8 mouse cellular contexts compared by ENCODE assay signal in genomic region chr12:112723445-112723844, GRCm38 (mm10). TPM values are rescaled to one million over a fixed set of nuclear protein-coding genes. Genes with fewer than 3 reads are reported as not detected.
DNase-seq lines count a peak whose midpoint lies in the region; ATAC-seq and TF ChIP-seq lines count a peak whose summit lies in the region.

No protein-coding gene starts in this region.

- no peak for TF ChIP-seq CTCF in MEL (IDR thresholded peaks at IDR 0.05 in 2 of 3, conservative IDR thresholded peaks at IDR 0.05 in 1 of 3; ENCODE audit: control insufficient read depth in 1 of 3, insufficient read depth in 1 of 3, low read depth in 2 of 3, low read length in 3 of 3, poor library complexity in 1 of 3, severe bottlenecking in 1 of 3)

- peaks cover 5% of the 10 kb centered on the region; the same call in 1 of the 2 replicates for H3K4me1 ChIP-seq in heart, embryonic 11.5 days (ENCODE audit: control insufficient read depth, insufficient read depth, low read length)
- peaks cover 0 to 14% of the 10 kb centered on the region in 2 experiments; a peak in 3 of 4 replicates for H3K4me1 ChIP-seq in MEL (ENCODE audit: control insufficient read depth in 1 of 2, insufficient read depth in 2 of 2, low read length in 2 of 2)
- peaks cover 29% of the 10 kb centered on the region for H3K4me1 ChIP-seq in hindbrain, embryonic 10.5 days (replicated peaks)
- peaks cover 9% of the 10 kb centered on the region for H3K4me1 ChIP-seq in midbrain, embryonic 11.5 days (ENCODE audit: control insufficient read depth, insufficient read depth, low read length)

- no peaks in the 10 kb centered on the region for H3K36me3 ChIP-seq in heart, embryonic 11.5 days (ENCODE audit: control insufficient read depth, insufficient read depth, low read length)
- H3K36me3 ChIP-seq in MEL (ENCODE audit: control insufficient read depth in 1 of 2, insufficient read depth in 2 of 2, low read length in 2 of 2), result 0 out of 4 replicates have a peak, but pooled peaks cover 0 to 2% of the 10 kb centered on the region in 2 experiments
- H3K36me3 ChIP-seq in hindbrain, embryonic 10.5 days, result 0 out of 2 replicates have a peak, but pooled peaks cover 4% of the 10 kb centered on the region
- no peaks in the 10 kb centered on the region for H3K36me3 ChIP-seq in midbrain, embryonic 11.5 days (ENCODE audit: control insufficient read depth, insufficient read depth, low read length)

- no peak overlapping the region for H3K9ac ChIP-seq in heart, embryonic 11.5 days (ENCODE audit: low read depth, low read length)
- H3K9ac ChIP-seq in MEL (ENCODE audit: control insufficient read depth, low read depth, low read length, poor library complexity, severe bottlenecking), result no peak overlapping the region
- no peak overlapping the region for H3K9ac ChIP-seq in midbrain, embryonic 11.5 days (ENCODE audit: low read length)

- WGBS in heart, embryonic 11.5 days (ENCODE audit: insufficient replicate concordance), result 86% methylated on average over 6 of the region's 6 CpGs
- 82% methylated on average over 6 of the region's 6 CpGs for WGBS in hindbrain, embryonic 10.5 days
- WGBS in midbrain, embryonic 11.5 days, result 88% methylated on average over 6 of the region's 6 CpGs

- H3K4me2 ChIP-seq in heart, embryonic 11.5 days, result peak overlapping the region; percentile 99; the same call in 1 of the 2 replicates
- H3K4me2 ChIP-seq in midbrain, embryonic 11.5 days, result peak overlapping the region; percentile 100; the same call in 1 of the 2 replicates

- no peaks in the 10 kb centered on the region; the same call in 1 of the 2 replicates for H3K79me2 ChIP-seq in MEL (ENCODE audit: control insufficient read depth, insufficient read depth, low read length, poor library complexity)

- no peak overlapping the region for H3K4me3 ChIP-seq in heart, embryonic 11.5 days (ENCODE audit: low read depth, low read length)
- H3K4me3 ChIP-seq in MEL (ENCODE audit: control insufficient read depth in 1 of 2, insufficient read depth in 1 of 2, low read depth in 2 of 2, low read length in 2 of 2), result no peak overlapping the region
- H3K4me3 ChIP-seq in hindbrain, embryonic 10.5 days, result peak overlapping the region; percentile 87; the same call in 1 of the 2 replicates
- no peak overlapping the region for H3K4me3 ChIP-seq in midbrain, embryonic 11.5 days (ENCODE audit: low read depth, low read length)

- no peak for TF ChIP-seq EP300 in MEL (IDR thresholded peaks at IDR 0.05; ENCODE audit: low read depth in 1 of 2, low read length in 2 of 2)

- no peak for DNase-seq in heart, adult 8-10 months (ENCODE audit: low spot score)
- DNase-seq in MEL (ENCODE audit: low read depth, low spot score), result no peak
- DNase-seq in hindbrain, embryonic 10.5 days (ENCODE audit: low spot score), result no peak
- DNase-seq in midbrain, embryonic 11.5 days (ENCODE audit: low spot score, missing footprints), result peak; percentile 86
- DNase-seq in adrenal gland, adult 18-20 months (ENCODE audit: low spot score in 2 of 2), result no peak
- no peak for DNase-seq in right cerebral cortex, adult 2 months (ENCODE audit: low spot score in 2 of 2)

- H3K27ac ChIP-seq in heart, embryonic 11.5 days (ENCODE audit: low read depth, low read length), result no peak overlapping the region
- no peak overlapping the region for H3K27ac ChIP-seq in MEL (ENCODE audit: control insufficient read depth, low read depth, low read length)
- H3K27ac ChIP-seq in hindbrain, embryonic 10.5 days, result no peak overlapping the region
- no peak overlapping the region for H3K27ac ChIP-seq in midbrain, embryonic 11.5 days (ENCODE audit: low read depth, low read length)

- no peak for TF ChIP-seq POLR2A in MEL (IDR thresholded peaks at IDR 0.05; ENCODE audit: control insufficient read depth in 1 of 2, insufficient read depth in 1 of 2, low read depth in 1 of 2, low read length in 2 of 2, poor library complexity in 1 of 2)

- H3K9me3 ChIP-seq in heart, embryonic 11.5 days (replicated peaks; ENCODE audit: control insufficient read depth, low read length), result no peaks in the 10 kb centered on the region
- H3K9me3 ChIP-seq in MEL (replicated peaks; ENCODE audit: insufficient read depth, low read length), result no peaks in the 10 kb centered on the region
- no peaks in the 10 kb centered on the region for H3K9me3 ChIP-seq in hindbrain, embryonic 10.5 days
- no peaks in the 10 kb centered on the region for H3K9me3 ChIP-seq in midbrain, embryonic 11.5 days (ENCODE audit: control insufficient read depth, low read length)

- no peak for ATAC-seq in heart, embryonic 11.5 days (replicated peaks; ENCODE audit: insufficient number of reproducible peaks, low FRiP score, low TSS enrichment)
- no peak for ATAC-seq in midbrain, embryonic 11.5 days (ENCODE audit: low FRiP score)
- ATAC-seq in erythroid progenitor cell, adult 5-6 weeks (replicated peaks; ENCODE audit: low FRiP score, poor library complexity, severe bottlenecking), result no peak

- no peak for TF ChIP-seq RAD21 in MEL (IDR thresholded peaks at IDR 0.05; ENCODE audit: low read depth, low read length)

- peaks cover 27% of the 10 kb centered on the region for H3K27me3 ChIP-seq in heart, embryonic 11.5 days (ENCODE audit: control insufficient read depth, insufficient read depth, low read length)
- peaks cover 0 to 2% of the 10 kb centered on the region in 2 experiments; a peak in 1 of 4 replicates for H3K27me3 ChIP-seq in MEL (ENCODE audit: control insufficient read depth in 1 of 2, insufficient read depth in 2 of 2, low read length in 2 of 2)
- H3K27me3 ChIP-seq in hindbrain, embryonic 10.5 days (ENCODE audit: insufficient read depth, poor library complexity, severe bottlenecking), result peaks cover 52% of the 10 kb centered on the region
- peaks cover 30% of the 10 kb centered on the region for H3K27me3 ChIP-seq in midbrain, embryonic 11.5 days (ENCODE audit: control insufficient read depth, insufficient read depth, low read length)

TF ChIP-seq in MEL, 35 proteins besides CTCF, POLR2A, EP300 and RAD21:
- no peak for TF ChIP-seq MYC (IDR thresholded peaks at IDR 0.05; ENCODE audit: low read depth, low read length)
- TF ChIP-seq NELFE (IDR thresholded peaks at IDR 0.05; ENCODE audit: low read depth, low read length), result peak; percentile 31; the same call in 1 of the 2 replicates

RNA-seq across cellular contexts. Expression of gene Cep170b, which starts 3.2 kb away (rescaled TPM):
- polyA plus RNA-seq in heart, embryonic 11.5 days (2014; fragmentation: Nextera tagmentation; extraction: Ambion mirVana), result 2.6 and 3.1 TPM in 2 replicates
- total RNA-seq in heart, adult 8-10 months (2022), result 10 to 100 TPM; 12.3 to 14.7 (median 13.4) TPM
- 40.0 and 49.7 TPM in 2 replicates for total RNA-seq in MEL (2012; rRNA removed)
- 10 to 100 TPM in 1 of 2 experiments, not detected in 1; 64.0 TPM for polyA plus RNA-seq in MEL (2012; ENCODE audit: insufficient read depth in 1 of 2, insufficient read length in 2 of 2, low read depth in 1 of 2, low replicate concordance in 2 of 2, missing spikeins in 1 of 2)
- polyA plus RNA-seq in hindbrain, embryonic 10.5 days (2016; fragmentation: Nextera tagmentation; extraction: Ambion mirVana), result 6.7 and 8.7 TPM in 2 replicates
- 5.2 and 5.5 TPM in 2 replicates for polyA plus RNA-seq in midbrain, embryonic 11.5 days (2014; fragmentation: Nextera tagmentation; extraction: Ambion mirVana)
- 10 to 100 TPM; 36.4 to 48.5 TPM for total RNA-seq in adrenal gland, adult 18-20 months (2021)
- 1.3 TPM in 1 of 2 replicates, not detected in the other for total RNA-seq in erythroid progenitor cell, adult 5-6 weeks (2015; ENCODE audit: low replicate concordance)
- not detected in 2 replicates for total RNA-seq in erythroid progenitor cell, adult 5-6 weeks (2017; ENCODE audit: low replicate concordance)

RNA-seq across cellular contexts. Expression of gene Pld4, which starts 37.0 kb away (rescaled TPM):
- polyA plus RNA-seq in heart, embryonic 11.5 days (2014; fragmentation: Nextera tagmentation; extraction: Ambion mirVana), result 1.5 and 1.7 TPM in 2 replicates
- 1 to 10 TPM; 3.4 to 8.1 (median 4.3) TPM for total RNA-seq in heart, adult 8-10 months (2022)
- total RNA-seq in MEL (2012; rRNA removed), result 9.7 and 9.8 TPM in 2 replicates
- polyA plus RNA-seq in MEL (2012; ENCODE audit: insufficient read depth in 1 of 2, insufficient read length in 2 of 2, low read depth in 1 of 2, low replicate concordance in 2 of 2, missing spikeins in 1 of 2), result 10 to 100 TPM in 1 of 2 experiments, not detected in 1; 16.4 TPM
- 5.2 and 5.7 TPM in 2 replicates for polyA plus RNA-seq in hindbrain, embryonic 10.5 days (2016; fragmentation: Nextera tagmentation; extraction: Ambion mirVana)
- 3.5 and 4.2 TPM in 2 replicates for polyA plus RNA-seq in midbrain, embryonic 11.5 days (2014; fragmentation: Nextera tagmentation; extraction: Ambion mirVana)
- total RNA-seq in adrenal gland, adult 18-20 months (2021), result 10 to 100 TPM; 11.2 to 18.1 TPM
- 20.1 and 29.9 TPM in 2 replicates for total RNA-seq in erythroid progenitor cell, adult 5-6 weeks (2015; ENCODE audit: low replicate concordance)
- total RNA-seq in erythroid progenitor cell, adult 5-6 weeks (2017; ENCODE audit: low replicate concordance), result 8.9 and 14.0 TPM in 2 replicates

RNA-seq across cellular contexts. Expression of gene Zbtb42, which starts 44.8 kb away (rescaled TPM):
- polyA plus RNA-seq in heart, embryonic 11.5 days (2014; fragmentation: Nextera tagmentation; extraction: Ambion mirVana), result 2.8 and 4.2 TPM in 2 replicates
- total RNA-seq in heart, adult 8-10 months (2022), result 1 to 10 TPM; 4.0 to 5.5 (median 4.9) TPM
- total RNA-seq in MEL (2012; rRNA removed), result 4.5 and 7.6 TPM in 2 replicates
- polyA plus RNA-seq in MEL (2012; ENCODE audit: insufficient read depth in 1 of 2, insufficient read length in 2 of 2, low read depth in 1 of 2, low replicate concordance in 2 of 2, missing spikeins in 1 of 2), result 10 to 100 TPM in 1 of 2 experiments, not detected in 1; 11.4 TPM
- polyA plus RNA-seq in hindbrain, embryonic 10.5 days (2016; fragmentation: Nextera tagmentation; extraction: Ambion mirVana), result 7.1 and 10.9 TPM in 2 replicates
- 4.8 and 5.1 TPM in 2 replicates for polyA plus RNA-seq in midbrain, embryonic 11.5 days (2014; fragmentation: Nextera tagmentation; extraction: Ambion mirVana)
- total RNA-seq in adrenal gland, adult 18-20 months (2021), result 1 to 10 TPM; 4.5 to 6.9 TPM
- total RNA-seq in erythroid progenitor cell, adult 5-6 weeks (2015; ENCODE audit: low replicate concordance), result 10.1 TPM in 1 of 2 replicates, not detected in the other
- 0.39 TPM in 1 of 2 replicates, not detected in the other for total RNA-seq in erythroid progenitor cell, adult 5-6 weeks (2017; ENCODE audit: low replicate concordance)

RNA-seq across cellular contexts. Expression of gene Akt1, which starts 48.8 kb away (rescaled TPM):
- polyA plus RNA-seq in heart, embryonic 11.5 days (2014; fragmentation: Nextera tagmentation; extraction: Ambion mirVana), result 94.2 and 108 TPM in 2 replicates
- 100 to 1,000 TPM; 161 to 195 (median 179) TPM for total RNA-seq in heart, adult 8-10 months (2022)
- 289 and 322 TPM in 2 replicates for total RNA-seq in MEL (2012; rRNA removed)
- 100 to 1,000 TPM; 764 to 827 TPM for polyA plus RNA-seq in MEL (2012; ENCODE audit: insufficient read depth in 1 of 2, insufficient read length in 2 of 2, low read depth in 1 of 2, low replicate concordance in 2 of 2, missing spikeins in 1 of 2)
- polyA plus RNA-seq in hindbrain, embryonic 10.5 days (2016; fragmentation: Nextera tagmentation; extraction: Ambion mirVana), result 50.9 and 56.8 TPM in 2 replicates
- polyA plus RNA-seq in midbrain, embryonic 11.5 days (2014; fragmentation: Nextera tagmentation; extraction: Ambion mirVana), result 62.5 and 82.6 TPM in 2 replicates
- total RNA-seq in adrenal gland, adult 18-20 months (2021), result 100 to 1,000 TPM; 184 to 355 TPM
- 22.6 and 24.1 TPM in 2 replicates for total RNA-seq in erythroid progenitor cell, adult 5-6 weeks (2015; ENCODE audit: low replicate concordance)
- total RNA-seq in erythroid progenitor cell, adult 5-6 weeks (2017; ENCODE audit: low replicate concordance), result 24.5 and 40.9 TPM in 2 replicates

Comparison
In these comparisons a context has a peak if more than half of its experiments do, and no peak if none do; other contexts are left out.
1. RNA of gene Cep170b, which starts 3.2 kb away (total RNA-seq): 40.0 to 49.7 TPM in MEL, 36.4 to 48.5 TPM in adrenal gland, adult 18-20 months and 12.3 to 14.7 TPM in heart, adult 8-10 months; 1.3 TPM in erythroid progenitor cell, adult 5-6 weeks; every median in the first group is over 4 times any median in the second.